Mouse (Mus musculus): Measurements from ENCODE around the gene Mfsd4b1. TPM values are rescaled to one million over a fixed set of nuclear protein-coding genes. Genes with fewer than 3 reads are reported as not detected.

The Mfsd4b1 gene
- total and polyA plus RNA-seq, 2 experiments from 2014 or later = 2.3 to 3.8 TPM

- DNase-seq (ENCODE audit: low spot score) = no peak
- 0 out of 2 replicates have a peak overlapping the region, but pooled peaks have one; percentile 23 for H3K27ac ChIP-seq (ENCODE audit: low read depth)
- no peak for ATAC-seq (ENCODE audit: insufficient read depth, low read depth)
- TF ChIP-seq EP300 (IDR thresholded peaks at IDR 0.05; ENCODE audit: low read depth) = no peak
- TF ChIP-seq CTCF (IDR thresholded peaks at IDR 0.05; ENCODE audit: low read depth) = no peak
- no peak overlapping the region for H3K4me2 ChIP-seq (ENCODE audit: low read depth, low read length)
- H3K9ac ChIP-seq (replicated peaks; ENCODE audit: low read depth, low read length) = no peak overlapping the region
- H3K4me1 ChIP-seq (ENCODE audit: control insufficient read depth, insufficient read depth) = peaks cover 5% of the 10 kb centered on the region; the same call in 1 of the 2 replicates
- H3K9me3 ChIP-seq (replicated peaks; ENCODE audit: control insufficient read depth, low read length) = no peaks in the 10 kb centered on the region
- no peaks in the 10 kb centered on the region for H3K27me3 ChIP-seq (ENCODE audit: control insufficient read depth, insufficient read depth, low read length)
- no peaks in the 10 kb centered on the region; the same call in 1 of the 2 replicates for H3K36me3 ChIP-seq (replicated peaks; ENCODE audit: control insufficient read depth, insufficient read depth, low read length)
- 70% methylated on average over 1 of the region's 1 CpGs for WGBS
- H3K4me3 ChIP-seq (ENCODE audit: low read depth, low read length) = no peak overlapping the region
Observed at GRCm38 (mm10) chr10:40067529-40067928, 42.5 kb upstream of the Mfsd4b1 start.

DNA sequence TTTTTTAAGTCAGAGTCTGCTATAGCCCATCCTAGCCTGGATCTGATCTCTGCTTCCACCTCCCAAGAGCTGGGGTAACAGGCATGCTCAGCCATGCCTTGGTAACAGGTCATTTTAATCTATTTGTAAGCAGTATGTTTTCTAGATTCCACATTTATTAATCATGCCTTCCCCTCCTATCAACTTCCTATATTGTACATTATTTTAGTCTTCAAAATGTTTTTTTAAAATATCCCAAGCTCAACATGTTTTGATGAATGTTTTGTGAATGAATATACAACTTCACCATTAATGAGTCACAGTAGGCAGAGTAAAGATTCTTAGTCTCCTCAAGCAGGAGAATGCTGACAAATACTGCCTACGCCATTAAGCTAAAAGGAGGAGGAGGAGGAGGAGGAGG lies 42.0 kb upstream of the Mfsd4b1 start:
- H3K4me2 ChIP-seq (ENCODE audit: low read depth, low read length) = no peak overlapping the region
- no peak overlapping the region for H3K4me3 ChIP-seq (ENCODE audit: low read depth, low read length)
- H3K9ac ChIP-seq (replicated peaks; ENCODE audit: low read depth, low read length) = no peak overlapping the region
- H3K9me3 ChIP-seq (replicated peaks; ENCODE audit: control insufficient read depth, low read length) = no peaks in the 10 kb centered on the region
- 88% methylated on average over 1 of the region's 1 CpGs for WGBS
- no peak overlapping the region for H3K27ac ChIP-seq (ENCODE audit: low read depth)
- H3K4me1 ChIP-seq (ENCODE audit: control insufficient read depth, insufficient read depth) = peaks cover 5% of the 10 kb centered on the region; the same call in 1 of the 2 replicates
- ATAC-seq (ENCODE audit: insufficient read depth, low read depth) (no peak), DNase-seq (ENCODE audit: low spot score) (no peak)
- no peaks in the 10 kb centered on the region for H3K27me3 ChIP-seq (ENCODE audit: control insufficient read depth, insufficient read depth, low read length)
- no peaks in the 10 kb centered on the region; the same call in 1 of the 2 replicates for H3K36me3 ChIP-seq (replicated peaks; ENCODE audit: control insufficient read depth, insufficient read depth, low read length)
- TF ChIP-seq EP300 (IDR thresholded peaks at IDR 0.05; ENCODE audit: low read depth) = no peak
- no peak for TF ChIP-seq CTCF (IDR thresholded peaks at IDR 0.05; ENCODE audit: low read depth)

GRCm38 (mm10) chr10:40065357-40065756 lies 40.3 kb upstream of the Mfsd4b1 start:
- WGBS = 50% methylated on average over 3 of the region's 3 CpGs
- Histone ChIP-seq H3K9ac (replicated peaks; ENCODE audit: low read depth, low read length) (no peak overlapping the region), H3K9me3 (replicated peaks; ENCODE audit: control insufficient read depth, low read length) (no peaks in the 10 kb centered on the region), H3K27ac (ENCODE audit: low read depth) (no peak overlapping the region), H3K4me3 (ENCODE audit: low read depth, low read length) (no peak overlapping the region), H3K4me1 (ENCODE audit: control insufficient read depth, insufficient read depth) (0 out of 2 replicates have a peak, but pooled peaks cover 5% of the 10 kb centered on the region), H3K36me3 (replicated peaks; ENCODE audit: control insufficient read depth, insufficient read depth, low read length) (no peaks in the 10 kb centered on the region; the same call in 1 of the 2 replicates), H3K4me2 (ENCODE audit: low read depth, low read length) (no peak overlapping the region), H3K27me3 (ENCODE audit: control insufficient read depth, insufficient read depth, low read length) (no peaks in the 10 kb centered on the region)
- DNase-seq (ENCODE audit: low spot score) = no peak
- TF ChIP-seq EP300 (IDR thresholded peaks at IDR 0.05; ENCODE audit: low read depth) (no peak), CTCF (IDR thresholded peaks at IDR 0.05; ENCODE audit: low read depth) (no peak)
- ATAC-seq (ENCODE audit: insufficient read depth, low read depth) = no peak

GRCm38 (mm10) chr10:40063291-40063890 lies 38.3 kb upstream of the Mfsd4b1 start:
- H3K9me3 ChIP-seq (replicated peaks; ENCODE audit: control insufficient read depth, low read length) = no peaks in the 10 kb centered on the region
- WGBS = 45% methylated on average over 5 of the region's 5 CpGs
- no peak for TF ChIP-seq EP300 (IDR thresholded peaks at IDR 0.05; ENCODE audit: low read depth)
- no peak for TF ChIP-seq CTCF (IDR thresholded peaks at IDR 0.05; ENCODE audit: low read depth)
- H3K4me2 ChIP-seq (ENCODE audit: low read depth, low read length) = no peak overlapping the region
- no peak overlapping the region for H3K9ac ChIP-seq (replicated peaks; ENCODE audit: low read depth, low read length)
- H3K27ac ChIP-seq (ENCODE audit: low read depth) = no peak overlapping the region
- H3K4me1 ChIP-seq (ENCODE audit: control insufficient read depth, insufficient read depth) = no peaks in the 10 kb centered on the region
- no peaks in the 10 kb centered on the region; the same call in 1 of the 2 replicates for H3K36me3 ChIP-seq (replicated peaks; ENCODE audit: control insufficient read depth, insufficient read depth, low read length)
- peak; percentile 2 for DNase-seq (ENCODE audit: low spot score)
- no peak for ATAC-seq (ENCODE audit: insufficient read depth, low read depth)
- no peaks in the 10 kb centered on the region for H3K27me3 ChIP-seq (ENCODE audit: control insufficient read depth, insufficient read depth, low read length)
- no peak overlapping the region for H3K4me3 ChIP-seq (ENCODE audit: low read depth, low read length)

DNA sequence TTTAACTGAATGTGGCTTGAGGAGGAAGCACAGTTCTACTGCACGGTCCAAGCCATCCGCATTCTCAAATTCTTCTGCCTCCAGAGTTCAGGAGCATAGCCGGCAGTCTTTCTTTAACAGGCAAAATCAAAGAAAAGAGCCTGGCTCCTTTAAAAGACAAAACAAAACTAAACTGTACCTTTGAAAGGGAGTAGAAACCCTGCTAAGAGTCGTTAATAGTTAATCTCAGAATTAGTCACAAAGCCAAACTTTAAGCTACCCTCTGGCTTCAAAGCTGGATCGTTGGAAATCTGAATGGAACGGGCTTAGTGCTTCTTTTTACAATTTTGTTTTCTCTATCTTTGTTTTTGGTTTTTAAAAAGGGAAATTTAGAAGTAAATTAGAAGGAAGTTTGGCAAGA lies 37.7 kb upstream of the Mfsd4b1 start:
- TF ChIP-seq EP300 (IDR thresholded peaks at IDR 0.05; ENCODE audit: low read depth) (no peak), CTCF (IDR thresholded peaks at IDR 0.05; ENCODE audit: low read depth) (no peak)
- no peak overlapping the region for H3K4me3 ChIP-seq (ENCODE audit: low read depth, low read length)
- no peaks in the 10 kb centered on the region for H3K27me3 ChIP-seq (ENCODE audit: control insufficient read depth, insufficient read depth, low read length)
- H3K27ac ChIP-seq (ENCODE audit: low read depth) = no peak overlapping the region
- ATAC-seq (ENCODE audit: insufficient read depth, low read depth) = no peak
- no peaks in the 10 kb centered on the region for H3K9me3 ChIP-seq (replicated peaks; ENCODE audit: control insufficient read depth, low read length)
- no peak overlapping the region for H3K9ac ChIP-seq (replicated peaks; ENCODE audit: low read depth, low read length)
- H3K4me1 ChIP-seq (ENCODE audit: control insufficient read depth, insufficient read depth) = no peaks in the 10 kb centered on the region
- DNase-seq (ENCODE audit: low spot score) = no peak
- WGBS = 78% methylated on average over 6 of the region's 6 CpGs
- no peak overlapping the region for H3K4me2 ChIP-seq (ENCODE audit: low read depth, low read length)
- no peaks in the 10 kb centered on the region; the same call in 1 of the 2 replicates for H3K36me3 ChIP-seq (replicated peaks; ENCODE audit: control insufficient read depth, insufficient read depth, low read length)

GRCm38 (mm10) chr10:40061926-40062325 lies 36.9 kb upstream of the Mfsd4b1 start:
- ATAC-seq (ENCODE audit: insufficient read depth, low read depth) = no peak
- no peak overlapping the region for H3K4me2 ChIP-seq (ENCODE audit: low read depth, low read length)
- 74% methylated on average over 5 of the region's 5 CpGs for WGBS

More at GRCm38 (mm10) chr10:40061926-40062325, 36.9 kb upstream of the Mfsd4b1 start:
- no peak for TF ChIP-seq EP300 (IDR thresholded peaks at IDR 0.05; ENCODE audit: low read depth)
- no peak for TF ChIP-seq CTCF (IDR thresholded peaks at IDR 0.05; ENCODE audit: low read depth)
- Histone ChIP-seq H3K4me1 (ENCODE audit: control insufficient read depth, insufficient read depth) (no peaks in the 10 kb centered on the region), H3K27ac (ENCODE audit: low read depth) (no peak overlapping the region), H3K36me3 (replicated peaks; ENCODE audit: control insufficient read depth, insufficient read depth, low read length) (no peaks in the 10 kb centered on the region; the same call in 1 of the 2 replicates), H3K9ac (replicated peaks; ENCODE audit: low read depth, low read length) (no peak overlapping the region), H3K9me3 (replicated peaks; ENCODE audit: control insufficient read depth, low read length) (no peaks in the 10 kb centered on the region), H3K4me3 (ENCODE audit: low read depth, low read length) (no peak overlapping the region), H3K27me3 (ENCODE audit: control insufficient read depth, insufficient read depth, low read length) (no peaks in the 10 kb centered on the region)
- peak; percentile 5 for DNase-seq (ENCODE audit: low spot score)
